Mouse (Mus musculus) midbrain, embryonic 13.5 days (tissue): ENCODE data around the gene H2afy. TPM values are rescaled to one million over a fixed set of nuclear protein-coding genes. Genes with fewer than 3 reads are reported as not detected.

Experiments used
- ATAC-seq: fragments of 200-750 bp; cut with Nextera tagmentation; 2 replicates; pipeline ENCODE4 v1.8.0; 2017; ENCODE audit warnings: mild to moderate bottlenecking, moderate TSS enrichment, moderate library complexity
- H3K27ac ChIP-seq: fragments of 300-500 bp; sonication (generic); 2 replicates; pipeline ENCODE4 v1.5.1; 2015; ENCODE audit warnings: inconsistent platforms, mild to moderate bottlenecking, moderate library complexity
- H3K27me3 ChIP-seq: fragments of 300-500 bp; sonication (generic); 2 replicates; pipeline ENCODE4 v1.6.1; 2015; ENCODE audit warnings: mild to moderate bottlenecking, inconsistent platforms
- H3K36me3 ChIP-seq: fragments of 300-500 bp; sonication (generic); 2 replicates; pipeline ENCODE4 v1.6.1; 2015; ENCODE audit warnings: mild to moderate bottlenecking, inconsistent platforms
- H3K4me1 ChIP-seq: fragments of 300-500 bp; sonication (generic); replicated peaks from 2 replicates; pipeline ENCODE4 v1.6.1; 2015; ENCODE audit warnings: inconsistent platforms
- H3K4me2 ChIP-seq: fragments of 300-500 bp; sonication (generic); replicated peaks from 2 replicates; pipeline ENCODE4 v1.6.1; 2015; ENCODE audit warnings: moderate library complexity, mild to moderate bottlenecking, inconsistent platforms
- H3K4me3 ChIP-seq: fragments of 300-500 bp; sonication (generic); replicated peaks from 2 replicates; pipeline ENCODE4 v1.5.1; 2015; ENCODE audit warnings: mild to moderate bottlenecking, inconsistent platforms
- H3K9ac ChIP-seq: fragments of 300-500 bp; sonication (generic); replicated peaks from 2 replicates; pipeline ENCODE4 v1.6.1; 2015; ENCODE audit warnings: mild to moderate bottlenecking, inconsistent platforms
- H3K9me3 ChIP-seq: fragments of 300-500 bp; sonication (generic); 2 replicates; pipeline ENCODE4 v1.6.1; 2016; ENCODE audit warnings: mild to moderate bottlenecking, inconsistent platforms
- WGBS: fragments of 180-500 bp; shearing (Covaris S2); methylation state at CpG from one replicate; pipeline ENCODE4 v1.1.7; 2015; 5-methylcytosine and 5-hydroxymethylcytosine counted together
- polyA plus RNA-seq: library from polyadenylated mRNA; unstranded; fragments of >200 nt; fragmentation: Nextera tagmentation; extraction: Ambion mirVana; gene quantifications from 2 replicates; pipeline ENCODE4 v1.2.1, GENCODE M21; 2015

Gene H2afy
- polyA plus RNA-seq, 1 experiment from 2014 or later, result 443 TPM

DNA sequence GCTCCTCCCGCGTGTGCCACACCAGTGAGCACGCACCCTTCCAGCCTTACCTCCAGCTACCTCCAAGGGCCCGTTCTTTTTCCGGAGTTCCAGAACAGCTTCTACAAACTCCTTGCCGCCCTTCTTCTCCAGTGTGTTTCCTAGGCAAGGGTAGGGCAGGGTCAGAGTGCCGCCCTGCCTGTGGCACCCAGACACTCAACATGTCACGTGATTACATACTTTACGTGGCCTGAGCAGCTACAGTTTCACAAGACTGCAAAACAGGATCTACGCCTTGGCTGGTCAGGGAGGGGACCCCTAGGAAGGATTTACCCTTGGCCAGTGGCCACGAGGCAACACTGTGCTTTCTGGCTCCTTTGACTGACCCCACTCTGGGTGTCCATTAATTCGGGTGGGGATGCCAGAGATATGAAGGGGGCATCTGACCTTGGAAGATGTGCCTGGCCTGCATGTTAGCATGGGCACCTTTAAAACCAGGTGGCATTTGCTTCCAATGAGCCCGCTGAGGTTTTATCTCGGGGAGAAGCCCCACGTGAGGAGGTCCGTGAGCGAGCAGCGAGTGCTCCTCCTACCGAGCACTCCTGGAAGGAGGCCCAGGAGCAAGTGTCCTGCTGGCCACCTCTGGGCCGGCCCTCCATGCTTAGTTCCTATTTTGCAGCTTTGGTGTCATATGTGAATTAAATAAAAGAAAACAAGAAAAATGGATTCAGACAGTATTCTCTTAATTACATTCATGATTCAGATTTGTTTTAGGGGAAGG lies 51.8 kb downstream of the H2afy start:
- no peaks in the 10 kb centered on the region for H3K9me3 ChIP-seq
- no peaks in the 10 kb centered on the region for H3K27me3 ChIP-seq
- ATAC-seq, result no peak
- H3K4me2 ChIP-seq, result no peak overlapping the region
- no peak overlapping the region for H3K27ac ChIP-seq
- no peaks in the 10 kb centered on the region for H3K4me1 ChIP-seq
- H3K4me3 ChIP-seq, result no peak overlapping the region
- WGBS, result 90% methylated on average over 20 of the region's 20 CpGs
- H3K36me3 ChIP-seq, result peaks cover 93% of the 10 kb centered on the region
- H3K9ac ChIP-seq, result no peak overlapping the region

GRCm38 (mm10) chr13:56081656-56082055 lies 54.5 kb downstream of the H2afy start:
- Histone ChIP-seq H3K9ac (no peak overlapping the region), H3K27ac (no peak overlapping the region), H3K4me2 (no peak overlapping the region), H3K36me3 (peaks cover 91% of the 10 kb centered on the region), H3K4me3 (no peak overlapping the region), H3K9me3 (no peaks in the 10 kb centered on the region), H3K27me3 (no peaks in the 10 kb centered on the region), H3K4me1 (no peaks in the 10 kb centered on the region)
- WGBS, result 79% methylated on average over 5 of the region's 5 CpGs
- ATAC-seq, result no peak

DNA sequence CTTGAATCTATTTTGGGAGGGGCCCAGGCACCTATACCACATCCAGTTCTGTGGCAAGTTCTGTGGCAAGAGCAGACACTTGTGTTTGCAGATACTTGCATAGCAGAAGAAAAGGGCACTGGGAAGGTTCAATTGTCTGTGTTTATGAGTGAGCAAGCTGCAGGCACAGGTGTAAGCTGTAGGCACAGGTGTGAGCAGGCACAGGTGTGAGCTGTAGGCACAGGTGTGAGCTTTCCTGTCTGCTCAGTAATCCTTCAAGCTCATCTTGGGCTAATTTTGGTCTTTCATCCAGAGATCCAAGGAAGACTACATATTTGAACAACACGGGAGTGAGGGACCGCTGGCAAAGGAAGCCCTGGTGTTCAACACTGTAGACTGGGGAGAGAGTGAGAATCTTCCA lies 56.5 kb downstream of the H2afy start:
- Histone ChIP-seq H3K4me3 (no peak overlapping the region), H3K4me1 (no peaks in the 10 kb centered on the region), H3K9ac (no peak overlapping the region), H3K4me2 (no peak overlapping the region), H3K27ac (no peak overlapping the region), H3K36me3 (peaks cover 95% of the 10 kb centered on the region), H3K9me3 (no peaks in the 10 kb centered on the region), H3K27me3 (no peaks in the 10 kb centered on the region)
- WGBS, result 89% methylated on average over 2 of the region's 2 CpGs
- ATAC-seq, result no peak

DNA sequence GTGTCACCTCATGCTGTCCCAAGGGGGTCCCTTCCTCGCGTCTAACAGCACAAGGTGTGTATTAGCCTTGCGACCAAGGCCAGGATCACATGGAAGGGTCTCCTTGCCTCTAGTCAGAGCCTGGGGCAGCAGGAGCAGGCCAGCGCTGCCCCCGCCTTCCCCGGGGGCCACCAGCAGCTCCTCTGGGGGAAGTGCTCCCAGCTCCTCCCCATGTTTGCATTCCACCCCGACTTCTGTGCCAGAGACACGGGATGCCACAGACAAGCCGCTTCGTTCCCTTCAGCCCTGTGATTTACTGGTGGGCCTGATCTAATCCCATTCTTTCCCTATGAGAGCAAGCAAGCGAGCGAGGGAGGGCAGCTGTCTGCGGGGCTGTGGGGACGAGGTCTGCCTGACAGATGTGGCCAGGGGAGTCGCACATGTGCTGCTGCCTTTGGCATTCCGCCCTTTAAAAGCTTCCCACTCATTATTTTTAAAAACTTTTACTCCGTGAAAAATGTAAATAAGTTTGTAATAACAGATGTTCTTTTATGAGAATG lies 57.4 kb downstream of the H2afy start:
- Histone ChIP-seq H3K27me3 (no peaks in the 10 kb centered on the region), H3K4me3 (no peak overlapping the region), H3K4me2 (no peak overlapping the region), H3K4me1 (no peaks in the 10 kb centered on the region), H3K9me3 (no peaks in the 10 kb centered on the region), H3K9ac (no peak overlapping the region), H3K36me3 (peaks cover 95% of the 10 kb centered on the region), H3K27ac (no peak overlapping the region)
- 70% methylated on average over 17 of the region's 17 CpGs for WGBS
- no peak for ATAC-seq

DNA sequence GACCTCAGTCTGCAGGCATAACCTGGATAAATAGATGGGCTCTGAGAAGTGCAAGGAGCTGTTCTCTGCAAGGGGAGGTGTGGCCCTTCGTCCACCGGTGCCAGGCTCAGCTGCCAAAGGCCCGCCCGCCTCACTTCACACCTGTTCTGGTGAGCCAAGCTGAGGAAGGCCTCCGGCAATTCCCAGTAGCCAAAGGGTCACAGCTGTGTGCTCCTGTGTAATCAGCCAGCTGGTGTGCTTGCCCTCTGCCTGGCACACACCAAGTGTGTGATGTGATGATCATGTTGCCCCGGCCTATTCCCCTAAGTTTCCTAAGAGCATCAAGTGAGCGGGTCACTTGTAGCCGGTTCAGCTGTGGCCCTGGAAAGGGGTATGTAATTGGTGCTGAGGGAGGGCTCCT lies 60.2 kb downstream of the H2afy start:
- WGBS, result 93% methylated on average over 8 of the region's 8 CpGs

GRCm38 (mm10) chr13:56073186-56073585 lies 63.0 kb downstream of the H2afy start:
- H3K4me3 ChIP-seq, result no peak overlapping the region
- no peak for ATAC-seq
- no peak overlapping the region for H3K9ac ChIP-seq
- 87% methylated on average over 5 of the region's 5 CpGs for WGBS
- no peaks in the 10 kb centered on the region for H3K9me3 ChIP-seq
- no peaks in the 10 kb centered on the region for H3K27me3 ChIP-seq
- peaks cover 63% of the 10 kb centered on the region for H3K36me3 ChIP-seq
- H3K4me2 ChIP-seq, result no peak overlapping the region
- H3K4me1 ChIP-seq, result peaks cover 23% of the 10 kb centered on the region
- H3K27ac ChIP-seq, result no peak overlapping the region

More for the DNA sequence above, 60.2 kb downstream of the H2afy start:
- Histone ChIP-seq H3K27me3 (no peaks in the 10 kb centered on the region), H3K36me3 (peaks cover 82% of the 10 kb centered on the region), H3K4me2 (no peak overlapping the region), H3K9ac (no peak overlapping the region), H3K4me1 (0 out of 2 replicates have a peak, but pooled peaks cover 3% of the 10 kb centered on the region), H3K9me3 (no peaks in the 10 kb centered on the region), H3K4me3 (no peak overlapping the region), H3K27ac (no peak overlapping the region)
- ATAC-seq, result no peak

DNA sequence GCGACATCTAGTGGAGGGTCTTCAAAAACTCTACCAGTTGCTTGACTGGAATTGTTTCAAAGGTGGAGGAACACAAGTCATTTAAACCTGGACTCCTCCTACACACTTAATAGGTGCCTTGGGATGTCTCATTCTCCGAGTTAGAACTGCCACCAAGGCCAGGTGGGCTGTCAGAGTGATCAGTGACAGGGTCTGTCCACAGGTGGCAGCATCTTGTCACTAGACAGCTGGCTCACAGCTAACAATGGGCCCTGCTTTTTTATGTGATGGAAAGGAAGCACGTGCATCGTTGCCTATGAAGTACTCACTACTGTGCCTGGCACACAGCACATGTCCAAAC lies 63.9 kb downstream of the H2afy start:
- Histone ChIP-seq H3K27ac (no peak overlapping the region), H3K4me1 (peaks cover 31% of the 10 kb centered on the region), H3K4me3 (no peak overlapping the region), H3K9ac (no peak overlapping the region), H3K9me3 (no peaks in the 10 kb centered on the region), H3K36me3 (peaks cover 55% of the 10 kb centered on the region), H3K4me2 (no peak overlapping the region), H3K27me3 (no peaks in the 10 kb centered on the region)
- ATAC-seq, result no peak; the same call in 1 of the 2 replicates
- 48% methylated on average over 4 of the region's 4 CpGs for WGBS

- Histone ChIP-seq H3K9me3 (no peaks in the 10 kb centered on the region), H3K4me3 (no peak overlapping the region), H3K9ac (no peak overlapping the region), H3K36me3 (peaks cover 50% of the 10 kb centered on the region), H3K4me1 (peaks cover 31% of the 10 kb centered on the region), H3K27ac (no peak overlapping the region; the same call in 1 of the 2 replicates), H3K27me3 (no peaks in the 10 kb centered on the region), H3K4me2 (no peak overlapping the region)
- 86% methylated on average over 16 of the region's 16 CpGs for WGBS
- no peak for ATAC-seq
These were observed 64.4 kb downstream of the H2afy start for GRCm38 (mm10) chr13:56071586-56072267.

GRCm38 (mm10) chr13:56069643-56070042 lies 66.5 kb downstream of the H2afy start:
- WGBS, result 82% methylated on average over 6 of the region's 6 CpGs
- Histone ChIP-seq H3K27ac (no peak overlapping the region), H3K9me3 (no peaks in the 10 kb centered on the region), H3K9ac (no peak overlapping the region), H3K4me2 (no peak overlapping the region), H3K36me3 (peaks cover 29% of the 10 kb centered on the region), H3K4me3 (no peak overlapping the region), H3K27me3 (no peaks in the 10 kb centered on the region), H3K4me1 (peaks cover 31% of the 10 kb centered on the region)
- ATAC-seq, result no peak

DNA sequence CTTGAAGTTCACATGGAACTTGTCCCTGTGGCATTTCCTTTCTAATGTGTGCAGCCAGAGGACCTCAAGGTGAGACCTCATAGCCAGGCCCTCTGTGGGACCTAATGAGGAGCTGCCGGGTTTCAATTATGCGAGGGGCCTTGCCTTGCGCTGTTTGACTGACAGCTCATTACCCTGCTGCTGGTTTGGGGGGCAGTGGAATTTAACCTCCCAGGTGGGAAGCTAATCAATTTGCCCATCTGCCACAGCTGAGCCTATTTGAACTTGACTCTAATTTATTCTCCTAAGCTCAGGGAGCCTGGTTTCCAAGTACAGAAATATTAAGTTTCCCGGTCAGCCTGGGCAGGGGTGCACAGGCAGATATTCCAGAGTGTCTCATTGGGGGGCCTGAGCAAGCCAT lies 67.6 kb downstream of the H2afy start:
- Histone ChIP-seq H3K4me2 (no peak overlapping the region), H3K9ac (no peak overlapping the region), H3K4me3 (no peak overlapping the region), H3K27me3 (no peaks in the 10 kb centered on the region), H3K4me1 (peaks cover 31% of the 10 kb centered on the region), H3K36me3 (peaks cover 19% of the 10 kb centered on the region), H3K27ac (no peak overlapping the region), H3K9me3 (no peaks in the 10 kb centered on the region)
- ATAC-seq, result no peak
- 30% methylated on average over 4 of the region's 4 CpGs for whole genome bisulfite sequencing

GRCm38 (mm10) chr13:56066904-56067303 lies 69.3 kb downstream of the H2afy start:
- Histone ChIP-seq H3K9me3 (no peaks in the 10 kb centered on the region), H3K4me3 (no peak overlapping the region), H3K9ac (no peak overlapping the region), H3K4me1 (peaks cover 31% of the 10 kb centered on the region), H3K27me3 (no peaks in the 10 kb centered on the region), H3K36me3 (peaks cover 10% of the 10 kb centered on the region; the same call in 1 of the 2 replicates), H3K27ac (no peak overlapping the region), H3K4me2 (no peak overlapping the region)
- WGBS, result 100% methylated on average over 2 of the region's 2 CpGs
- ATAC-seq, result no peak

DNA sequence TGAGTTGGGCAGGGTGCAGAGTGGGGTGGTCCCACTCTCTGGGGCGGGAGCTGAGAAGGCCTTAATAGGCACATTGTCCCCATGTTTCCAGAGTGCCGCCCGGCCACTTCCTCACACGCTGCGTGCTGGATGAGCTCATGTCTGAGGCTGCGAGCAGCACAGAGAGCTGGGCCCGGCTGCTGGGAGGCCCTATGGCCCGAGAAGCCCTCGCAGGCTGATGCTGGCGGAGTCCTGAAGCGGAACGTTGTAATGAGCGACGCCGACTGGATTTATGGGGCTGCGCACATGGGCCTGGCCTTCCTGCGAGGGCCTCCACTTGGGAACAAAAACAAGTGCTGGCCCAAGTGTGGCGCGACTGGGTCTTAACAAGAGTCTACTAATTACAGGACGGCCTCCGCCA lies 70.0 kb downstream of the H2afy start:
- Histone ChIP-seq H3K27me3 (no peaks in the 10 kb centered on the region), H3K36me3 (peaks cover 7% of the 10 kb centered on the region; the same call in 1 of the 2 replicates), H3K9me3 (no peaks in the 10 kb centered on the region), H3K27ac (no peak overlapping the region), H3K9ac (no peak overlapping the region), H3K4me2 (no peak overlapping the region), H3K4me3 (no peak overlapping the region), H3K4me1 (peaks cover 29% of the 10 kb centered on the region)
- no peak for ATAC-seq
- WGBS, result 86% methylated on average over 21 of the region's 21 CpGs
